Mouse (Mus musculus) CD4-positive, CD25-positive, alpha-beta regulatory T cell, adult 4 months (primary cell): ENCODE measurements around the gene B3gntl1. TPM values are rescaled to one million over a fixed set of nuclear protein-coding genes. Genes with fewer than 3 reads are reported as not detected.

ENCODE experiments used
- ATAC-seq: one replicate; pipeline ENCODE4 v1.8.0; 2017
- polyA plus RNA-seq, 2 experiments: library from polyadenylated mRNA; unstranded; fragments of 100-300 nt; shearing (Covaris generic); gene quantifications; one replicate each; pipeline ENCODE4 v1.2.1; 2017

Gene B3gntl1
- polyA plus RNA-seq, 2 experiments from 2014 or later, result 11.3 to 18.8 TPM

- ATAC-seq, result no peak
These were observed 27.6 kb downstream of the B3gntl1 start for GRCm38 (mm10) chr11:121645394-121645793.

DNA sequence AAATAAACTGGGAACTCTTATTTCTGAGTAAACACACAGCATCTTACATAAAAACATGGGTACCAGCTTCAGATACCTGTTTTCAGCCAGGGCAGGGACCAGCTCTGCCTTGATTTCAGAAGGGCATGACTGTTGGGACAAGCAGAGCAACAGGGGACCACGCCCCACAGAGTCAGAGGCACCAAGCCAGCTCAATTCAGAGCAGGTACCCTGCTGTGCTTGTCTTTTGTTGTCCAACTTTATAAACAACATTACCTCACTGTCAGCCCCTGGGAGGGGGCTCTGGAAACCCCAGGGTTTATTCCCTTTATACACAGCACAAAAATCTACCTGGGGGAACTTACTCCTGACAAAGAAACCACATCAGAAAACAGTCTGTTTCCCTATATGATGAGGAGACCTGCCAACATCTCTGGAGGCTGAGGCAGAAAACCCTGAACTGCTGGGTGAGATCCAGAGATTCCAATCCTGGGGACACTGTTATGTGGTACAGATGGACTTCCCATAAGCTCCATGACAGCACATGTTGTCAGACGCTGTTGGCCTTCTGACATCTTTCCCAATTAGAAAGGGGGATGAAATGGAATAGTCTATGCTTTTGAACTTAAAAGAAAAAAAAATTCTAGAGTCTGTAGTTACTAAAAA lies 31.3 kb downstream of the B3gntl1 start:
- ATAC-seq, result no peak

DNA sequence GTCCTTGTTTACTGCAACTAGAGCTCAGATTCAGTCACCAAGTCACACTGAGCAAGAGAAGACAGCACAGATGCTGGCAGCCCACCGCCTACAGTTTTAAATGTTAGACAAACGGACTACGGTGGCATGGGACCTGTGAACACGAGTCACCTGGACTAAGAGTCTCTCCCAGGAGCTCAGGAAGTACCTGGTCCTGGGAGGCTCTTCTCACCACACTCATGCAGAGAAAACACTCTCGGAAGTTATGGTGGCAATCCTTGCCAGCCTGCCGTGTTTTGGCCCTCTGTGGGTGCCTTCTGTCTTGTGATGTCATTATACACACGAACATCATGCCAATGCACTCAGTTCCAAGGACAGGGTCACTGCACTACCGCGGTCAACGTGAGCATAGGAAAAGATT lies 36.3 kb downstream of the B3gntl1 start:
- ATAC-seq, result no peak

DNA sequence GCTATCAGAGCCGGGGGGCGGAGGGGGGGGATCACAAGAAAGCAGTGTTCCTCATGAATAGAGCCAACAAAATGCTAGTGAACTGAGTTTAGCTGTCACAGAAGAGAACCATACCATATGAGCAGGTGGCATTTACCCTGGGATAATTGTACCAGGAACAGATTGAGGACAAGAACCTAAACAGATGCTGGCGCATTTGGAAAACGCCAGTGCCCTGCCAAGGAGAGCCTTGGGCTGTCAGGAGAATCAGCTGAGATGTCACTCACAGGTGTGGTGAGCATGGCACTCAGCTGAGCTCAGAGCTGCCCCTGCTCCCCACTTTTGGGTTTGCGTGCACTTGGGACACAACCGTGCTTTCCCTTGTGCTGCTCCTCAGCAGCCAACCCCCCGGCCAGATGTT lies 41.5 kb downstream of the B3gntl1 start:
- no peak for ATAC-seq

DNA sequence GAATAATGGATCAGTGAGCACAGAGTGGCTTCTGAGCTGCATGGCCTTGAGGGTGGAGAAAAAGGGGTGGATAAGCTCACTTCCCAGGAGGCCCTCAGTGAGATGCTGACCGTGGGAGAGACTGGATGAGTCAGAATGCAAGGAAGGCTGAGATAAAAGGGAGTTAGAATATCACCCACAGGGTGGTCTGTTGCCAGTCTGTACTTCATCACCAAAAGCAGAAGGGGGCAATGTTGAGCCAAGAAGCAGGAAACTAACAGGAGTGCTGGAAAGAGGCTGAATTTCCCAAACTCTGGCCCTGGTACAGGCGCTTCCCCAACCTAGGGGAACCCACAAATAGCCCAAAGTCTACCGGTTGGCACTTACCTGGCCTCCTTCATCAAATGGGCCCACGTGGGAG lies 42.5 kb downstream of the B3gntl1 start:
- no peak for ATAC-seq

DNA sequence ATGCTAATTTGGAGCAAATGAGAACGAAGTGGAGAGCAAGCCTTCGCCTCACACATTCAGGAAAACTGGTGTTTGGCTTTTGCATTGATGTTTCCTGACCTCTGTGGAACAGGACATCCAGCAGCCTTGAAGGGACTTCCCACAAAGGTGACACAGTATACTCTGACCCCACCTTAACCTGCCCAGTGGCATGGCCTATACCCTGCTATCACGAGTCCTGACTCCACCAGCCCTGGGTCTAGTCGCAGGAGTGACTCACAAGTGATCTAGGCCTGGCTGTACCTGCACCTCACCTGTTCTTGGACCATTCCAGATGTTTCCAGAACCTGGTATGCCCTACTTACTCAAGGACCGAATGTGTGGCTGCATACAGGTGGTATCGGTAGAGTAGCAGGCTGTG lies 43.4 kb downstream of the B3gntl1 start:
- no peak for ATAC-seq

- ATAC-seq, result no peak
These were observed 45.4 kb downstream of the B3gntl1 start for GRCm38 (mm10) chr11:121627521-121627920.

DNA sequence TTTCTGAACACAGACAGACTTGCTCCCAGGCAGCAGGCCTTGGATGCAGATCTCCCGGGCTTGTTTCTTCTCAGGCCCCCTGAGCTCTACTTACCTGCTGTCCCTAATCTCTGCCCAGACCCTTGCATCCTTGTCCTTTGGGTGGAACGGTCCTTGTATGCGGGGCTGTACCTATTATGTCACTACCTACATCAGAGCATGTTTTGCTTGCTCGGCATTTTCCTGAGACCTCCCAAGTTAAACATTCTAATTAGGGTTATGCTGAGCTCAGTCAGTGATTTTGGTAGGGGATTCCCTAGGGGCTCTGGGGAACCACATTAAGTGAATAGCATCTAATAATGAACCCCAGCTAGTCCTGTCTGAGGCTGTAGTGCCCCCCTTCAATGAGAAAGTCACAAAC lies 47.9 kb downstream of the B3gntl1 start:
- no peak for ATAC-seq

DNA sequence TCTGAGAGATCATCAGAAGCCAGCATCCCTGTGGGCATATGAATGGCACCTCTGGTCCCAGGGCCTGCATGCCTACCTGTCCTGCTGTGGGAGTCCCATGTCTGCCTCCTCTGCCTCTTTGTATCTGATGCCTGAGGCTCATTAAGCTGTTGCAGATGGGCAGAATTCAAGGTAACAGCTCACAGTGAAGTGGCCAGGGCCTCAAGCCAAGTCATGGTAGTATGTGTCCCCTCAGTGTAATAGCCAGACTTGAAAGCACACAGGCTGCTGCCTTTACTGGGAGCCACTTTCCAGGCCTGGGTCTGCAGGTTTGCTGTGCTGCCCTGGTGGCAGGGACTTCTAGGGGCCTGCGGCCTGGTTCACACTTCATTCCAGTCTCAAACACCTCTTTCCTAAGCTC lies 55.6 kb downstream of the B3gntl1 start:
- no peak for ATAC-seq

DNA sequence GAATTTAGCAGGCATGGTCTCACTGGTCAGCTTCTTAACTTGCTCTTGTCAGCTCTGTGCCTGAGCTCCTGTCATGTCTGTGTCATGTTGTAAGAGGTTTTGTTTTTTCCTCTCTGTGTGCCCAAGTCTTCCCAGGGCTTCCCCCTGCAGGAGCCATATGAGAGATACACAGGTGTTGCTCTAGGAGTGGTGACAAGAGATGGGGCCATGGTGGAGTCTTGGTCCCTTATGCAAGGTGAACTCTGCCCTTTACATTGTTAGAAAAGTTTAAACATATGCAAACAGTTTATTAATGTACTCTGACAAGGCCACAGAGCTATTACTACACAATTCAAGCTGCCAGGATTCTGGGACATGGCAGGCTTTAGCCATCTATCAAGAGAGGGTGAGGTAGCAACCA lies 56.5 kb downstream of the B3gntl1 start:
- no peak for ATAC-seq

- no peak for ATAC-seq
These were observed 56.9 kb downstream of the B3gntl1 start for GRCm38 (mm10) chr11:121615961-121616485.

DNA sequence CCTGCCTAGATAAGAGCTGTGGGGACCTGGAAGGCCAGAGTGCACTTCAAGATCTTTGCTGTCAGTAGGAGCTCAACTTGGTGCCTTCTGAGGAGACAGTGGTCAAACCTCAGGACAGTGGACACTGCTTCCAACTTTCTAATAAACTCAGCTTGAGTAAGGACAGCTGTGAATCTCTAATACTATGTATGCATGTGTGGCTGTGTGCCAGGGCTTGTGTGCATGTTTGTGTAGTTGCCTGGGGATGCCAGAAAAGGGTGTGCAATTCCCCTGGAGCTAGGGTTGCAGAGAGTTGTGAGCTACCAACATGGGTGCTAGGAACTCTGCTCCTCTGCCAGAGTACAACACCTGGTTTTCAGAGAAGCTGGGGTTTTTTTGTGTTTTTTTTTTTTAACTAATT lies 62.0 kb downstream of the B3gntl1 start:
- ATAC-seq, result no peak

DNA sequence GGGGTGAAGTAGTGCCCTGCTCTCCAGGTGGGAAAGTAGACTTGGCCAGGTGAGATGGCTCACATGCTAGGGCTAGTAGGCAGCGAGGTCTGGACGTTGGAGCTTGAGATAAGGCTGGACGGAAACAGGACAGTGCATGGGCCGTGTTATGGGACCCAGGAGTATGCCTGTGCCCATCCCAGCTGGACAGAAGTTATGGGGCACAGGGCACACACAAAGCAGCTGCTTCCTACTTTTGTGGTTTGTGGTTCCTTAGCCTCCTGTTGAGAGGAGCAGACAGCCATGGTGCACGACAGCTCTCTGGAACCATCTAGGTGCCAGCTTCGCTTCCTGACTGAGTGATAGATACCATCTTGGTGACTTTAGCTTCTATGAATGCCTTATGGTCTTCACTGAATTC lies 67.3 kb downstream of the B3gntl1 start:
- ATAC-seq, result no peak

- ATAC-seq, result no peak
These were observed 71.5 kb downstream of the B3gntl1 start for GRCm38 (mm10) chr11:121601422-121601821.

DNA sequence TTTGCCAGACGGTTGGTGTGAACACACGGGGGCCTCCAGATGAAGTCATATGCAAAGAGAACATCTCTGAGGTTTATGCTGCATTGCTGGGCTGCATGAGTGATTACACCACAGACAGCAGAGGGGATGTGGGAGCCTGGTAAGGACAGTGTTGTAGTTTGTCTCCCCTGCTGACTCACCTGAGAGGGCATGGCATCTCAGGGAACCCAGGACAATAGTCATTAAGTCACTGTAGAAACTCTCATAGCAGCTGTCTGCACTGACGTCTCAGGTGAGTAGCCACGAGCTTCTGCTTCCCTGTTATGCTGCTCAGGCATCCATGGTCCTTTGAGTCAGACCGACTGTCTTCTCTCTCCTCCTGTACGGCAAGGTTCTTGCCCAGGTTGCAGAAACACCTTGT lies 75.7 kb downstream of the B3gntl1 start:
- no peak for ATAC-seq

DNA sequence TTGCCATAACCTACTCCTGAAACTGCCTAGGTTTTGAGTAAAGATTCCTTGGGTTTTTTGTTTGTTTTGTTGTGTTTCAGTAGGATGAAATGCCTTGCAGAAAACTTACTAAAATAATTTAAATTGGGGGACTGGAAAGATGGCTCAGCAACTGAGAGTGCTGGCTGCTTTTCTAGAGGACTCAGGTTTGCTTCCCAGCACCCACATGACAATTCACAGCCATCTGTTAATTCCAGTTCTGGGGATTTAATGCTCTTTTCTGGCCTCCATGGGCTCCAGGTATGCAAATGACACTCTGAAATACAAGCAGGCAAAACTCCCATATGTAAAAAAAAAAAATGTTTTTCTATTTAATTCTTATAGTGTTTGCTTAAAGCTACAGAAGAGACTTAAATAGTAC lies 91.1 kb downstream of the B3gntl1 start:
- ATAC-seq, result no peak

Other genes with a start within 250 kb of the B3gntl1 start
- gene Fn3k, start 238.2 kb downstream of the B3gntl1 start, polyA plus RNA-seq, result not detected
- gene Tbcd, start 221.2 kb downstream of the B3gntl1 start, polyA plus RNA-seq, result 10 to 100 TPM; 24.0 to 41.8 TPM
- gene Zfp750, start 153.8 kb downstream of the B3gntl1 start, polyA plus RNA-seq, result 1 to 10 TPM in 1 of 2 experiments, under 1 TPM in 1; 0.65 to 1.6 TPM
- gene Metrnl, start 28.4 kb upstream of the B3gntl1 start, polyA plus RNA-seq, result under 1 TPM; 0.23 to 0.80 TPM
- gene Ptchd3, start 157.1 kb upstream of the B3gntl1 start, polyA plus RNA-seq, result not detected